Mouse (Mus musculus) embryonic facial prominence, embryonic 14.5 days (tissue): Measurements from ENCODE around the gene Hira. TPM values are rescaled to one million over a fixed set of nuclear protein-coding genes. Genes with fewer than 3 reads are reported as not detected.
"Not testable (repeated sequence)": the region's sequence is repeated elsewhere in the genome, so short reads cannot be mapped to it uniquely, and the experiment has no call there.

Experiments used
- ATAC-seq: fragments of 200-750 bp; cut with Nextera tagmentation; 2 replicates; pipeline ENCODE4 v1.8.0; 2017; ENCODE audit warnings: low read depth, moderate number of reproducible peaks, moderate TSS enrichment
- DNase-seq: peaks from one replicate; pipeline ENCODE4 v3.0.0-alpha.2; 2015; ENCODE audit warnings: low spot score
- H3K27ac ChIP-seq: fragments of 300-500 bp; sonication (generic); replicated peaks from 2 replicates; pipeline ENCODE4 v1.5.1; 2014; ENCODE audit warnings: low read depth, mild to moderate bottlenecking, low read length, moderate library complexity
- H3K27me3 ChIP-seq: fragments of 300-500 bp; sonication (generic); replicated peaks from 2 replicates; pipeline ENCODE4 v1.6.1; 2014; ENCODE audit warnings: low read length; ENCODE audit not compliant: control insufficient read depth, insufficient read depth
- H3K36me3 ChIP-seq: fragments of 300-500 bp; sonication (generic); 2 replicates; pipeline ENCODE4 v1.6.1; 2014; ENCODE audit warnings: low read length, mixed read lengths; ENCODE audit not compliant: control insufficient read depth, insufficient read depth
- H3K4me1 ChIP-seq: fragments of 300-500 bp; sonication (generic); 2 replicates; pipeline ENCODE4 v1.6.1; 2014; ENCODE audit warnings: antibody characterized with exemption, low read length; ENCODE audit not compliant: control insufficient read depth, insufficient read depth
- H3K4me2 ChIP-seq: fragments of 300-500 bp; sonication (generic); 2 replicates; pipeline ENCODE4 v1.6.1; 2014; ENCODE audit warnings: low read depth, mild to moderate bottlenecking, low read length, moderate library complexity, mixed read lengths
- H3K4me3 ChIP-seq: fragments of 300-500 bp; sonication (generic); 2 replicates; pipeline ENCODE4 v1.5.1; 2014; ENCODE audit warnings: low read depth, mild to moderate bottlenecking, low read length
- H3K9ac ChIP-seq: fragments of 300-500 bp; sonication (generic); 2 replicates; pipeline ENCODE4 v1.6.1; 2014; ENCODE audit warnings: low read depth, mild to moderate bottlenecking, low read length, moderate library complexity, mixed read lengths
- H3K9me3 ChIP-seq: fragments of 300-500 bp; sonication (generic); 2 replicates; pipeline ENCODE4 v1.6.1; 2016; ENCODE audit warnings: low read length; ENCODE audit not compliant: control insufficient read depth
- WGBS: fragments of 180-500 bp; shearing (Covaris S2); extraction: QIAGEN DNeasy Blood & Tissue Kit; methylation state at CpG from one replicate; pipeline ENCODE4 v1.1.7; 2014; 5-methylcytosine and 5-hydroxymethylcytosine counted together
- polyA plus RNA-seq: library from polyadenylated mRNA; unstranded; fragments of >200 nt; fragmentation: Nextera tagmentation; extraction: Ambion mirVana; gene quantifications from 2 replicates; pipeline ENCODE4 v1.2.1, GENCODE M21; 2014

The Hira gene
- polyA plus RNA-seq, 1 experiment from 2014 or later = 10.8 TPM

GRCm38 (mm10) chr16:18986381-18986780 is 109.5 kb downstream of the Hira start:
- Histone ChIP-seq H3K4me3 (no peak overlapping the region), H3K27me3 (no peaks in the 10 kb centered on the region), H3K9me3 (no peaks in the 10 kb centered on the region), H3K4me2 (no peak overlapping the region), H3K27ac (no peak overlapping the region), H3K9ac (no peak overlapping the region), H3K4me1 (no peaks in the 10 kb centered on the region), H3K36me3 (no peaks in the 10 kb centered on the region)
- WGBS = 91% methylated on average over 3 of the region's 3 CpGs
- DNase-seq (no peak), ATAC-seq (no peak)

GRCm38 (mm10) chr16:18986860-18987259 is 110.0 kb downstream of the Hira start:
- WGBS = 92% methylated on average over 5 of the region's 5 CpGs
- Histone ChIP-seq H3K36me3 (no peaks in the 10 kb centered on the region), H3K4me2 (no peak overlapping the region), H3K4me1 (no peaks in the 10 kb centered on the region), H3K9me3 (no peaks in the 10 kb centered on the region), H3K4me3 (no peak overlapping the region), H3K27ac (no peak overlapping the region), H3K9ac (no peak overlapping the region), H3K27me3 (no peaks in the 10 kb centered on the region)
- DNase-seq = no peak
- ATAC-seq = no peak

- not testable (repeated sequence) for H3K4me2 ChIP-seq, ATAC-seq, H3K36me3 ChIP-seq, H3K27ac ChIP-seq, H3K4me1 ChIP-seq, H3K27me3 ChIP-seq, DNase-seq, H3K4me3 ChIP-seq, H3K9ac ChIP-seq, H3K9me3 ChIP-seq
- 47% methylated on average over 2 of the region's 2 CpGs for WGBS
Observed at GRCm38 (mm10) chr16:19002610-19003389, 126.0 kb downstream of the Hira start.

GRCm38 (mm10) chr16:19003757-19004156 is 126.9 kb downstream of the Hira start:
- 75% methylated on average over 1 of the region's 1 CpGs for WGBS
- Histone ChIP-seq H3K4me3 (no peak overlapping the region), H3K9me3 (no peaks in the 10 kb centered on the region), H3K36me3 (no peaks in the 10 kb centered on the region), H3K27ac (no peak overlapping the region), H3K9ac (no peak overlapping the region), H3K4me1 (no peaks in the 10 kb centered on the region), H3K4me2 (no peak overlapping the region), H3K27me3 (no peaks in the 10 kb centered on the region)
- ATAC-seq (no peak), DNase-seq (no peak)

GRCm38 (mm10) chr16:19005298-19005697 is 128.5 kb downstream of the Hira start:
- Histone ChIP-seq H3K27me3 (no peaks in the 10 kb centered on the region), H3K27ac (no peak overlapping the region), H3K4me2 (no peak overlapping the region), H3K9me3 (no peaks in the 10 kb centered on the region), H3K9ac (no peak overlapping the region), H3K4me1 (no peaks in the 10 kb centered on the region), H3K36me3 (no peaks in the 10 kb centered on the region), H3K4me3 (no peak overlapping the region)
- WGBS = 70% methylated on average over 3 of the region's 3 CpGs
- ATAC-seq (no peak), DNase-seq (no peak)

GRCm38 (mm10) chr16:19006715-19007114 is 129.9 kb downstream of the Hira start:
- Histone ChIP-seq H3K27ac (no peak overlapping the region), H3K9me3 (no peaks in the 10 kb centered on the region), H3K9ac (no peak overlapping the region), H3K4me1 (no peaks in the 10 kb centered on the region), H3K4me3 (no peak overlapping the region), H3K27me3 (no peaks in the 10 kb centered on the region), H3K36me3 (no peaks in the 10 kb centered on the region), H3K4me2 (no peak overlapping the region)
- no peak for DNase-seq
- ATAC-seq = no peak
- WGBS = 83% methylated on average over 1 of the region's 1 CpGs

GRCm38 (mm10) chr16:19007186-19007591 is 130.4 kb downstream of the Hira start:
- DNase-seq, H3K9me3 ChIP-seq, H3K4me2 ChIP-seq, H3K9ac ChIP-seq, H3K27ac ChIP-seq, H3K36me3 ChIP-seq, H3K4me3 ChIP-seq, H3K27me3 ChIP-seq, ATAC-seq, H3K4me1 ChIP-seq: not testable (repeated sequence)
- WGBS = 55% methylated on average over 1 of the region's 1 CpGs

GRCm38 (mm10) chr16:19010710-19011109 is 133.9 kb downstream of the Hira start:
- no peak for ATAC-seq
- no peaks in the 10 kb centered on the region for H3K4me1 ChIP-seq
- DNase-seq = no peak
- H3K36me3 ChIP-seq = no peaks in the 10 kb centered on the region
- H3K4me2 ChIP-seq = no peak overlapping the region
- H3K4me3 ChIP-seq = no peak overlapping the region
- H3K9ac ChIP-seq = no peak overlapping the region
- H3K27ac ChIP-seq = no peak overlapping the region
- H3K27me3 ChIP-seq = no peaks in the 10 kb centered on the region
- 63% methylated on average over 2 of the region's 2 CpGs for WGBS
- H3K9me3 ChIP-seq = no peaks in the 10 kb centered on the region

- Histone ChIP-seq H3K4me2 (no peak overlapping the region), H3K4me3 (no peak overlapping the region), H3K27me3 (no peaks in the 10 kb centered on the region), H3K27ac (no peak overlapping the region), H3K4me1 (no peaks in the 10 kb centered on the region), H3K9ac (no peak overlapping the region), H3K36me3 (no peaks in the 10 kb centered on the region), H3K9me3 (no peaks in the 10 kb centered on the region)
- DNase-seq (no peak), ATAC-seq (no peak)
- 94% methylated on average over 1 of the region's 1 CpGs for WGBS
Observed at GRCm38 (mm10) chr16:19013550-19013949, 136.7 kb downstream of the Hira start.
